Mouse (Mus musculus): ENCODE data around the gene Cmas. TPM values are rescaled to one million over a fixed set of nuclear protein-coding genes. Genes with fewer than 3 reads are reported as not detected.
A peak's percentile ranks its signal among the peaks of the same experiment; 100 is the strongest.

The Cmas gene
- polyA plus RNA-seq, 1 experiment from 2014 or later = 71.1 TPM

GRCm38 (mm10) chr6:142780574-142781033 lies 24.1 kb downstream of the Cmas start:
- no peaks in the 10 kb centered on the region for H3K9me3 ChIP-seq (ENCODE audit: low read depth, low read length)
- TF ChIP-seq CTCF (IDR thresholded peaks at IDR 0.05; ENCODE audit: low read depth) = no peak

GRCm38 (mm10) chr6:142781286-142781685 lies 24.8 kb downstream of the Cmas start:
- Histone ChIP-seq H3K9ac (no peak overlapping the region), H3K27ac (ENCODE audit: low read depth) (no peak overlapping the region), H3K9me3 (ENCODE audit: low read depth, low read length) (no peaks in the 10 kb centered on the region), H3K4me3 (ENCODE audit: low read depth, low read length) (no peak overlapping the region), H3K36me3 (ENCODE audit: insufficient read depth) (0 out of 2 replicates have a peak, but pooled peaks cover 1% of the 10 kb centered on the region), H3K4me2 (no peak overlapping the region), H3K27me3 (ENCODE audit: insufficient read depth, low read length) (no peaks in the 10 kb centered on the region), H3K4me1 (ENCODE audit: insufficient read depth) (no peaks in the 10 kb centered on the region)
- no peak for TF ChIP-seq CTCF (IDR thresholded peaks at IDR 0.05; ENCODE audit: low read depth)
- no peak for DNase-seq
- 76% methylated on average over 7 of the region's 7 CpGs for WGBS
- no peak for ATAC-seq (ENCODE audit: insufficient read depth)

More at GRCm38 (mm10) chr6:142780574-142781033, 24.1 kb downstream of the Cmas start:
- H3K9ac ChIP-seq = no peak overlapping the region
- ATAC-seq (ENCODE audit: insufficient read depth) (no peak), DNase-seq (no peak)
- no peak overlapping the region for H3K4me2 ChIP-seq
- H3K4me1 ChIP-seq (ENCODE audit: insufficient read depth) = no peaks in the 10 kb centered on the region
- 83% methylated on average over 4 of the region's 4 CpGs for WGBS
- no peak overlapping the region for H3K4me3 ChIP-seq (ENCODE audit: low read depth, low read length)
- H3K36me3 ChIP-seq (ENCODE audit: insufficient read depth) = 0 out of 2 replicates have a peak, but pooled peaks cover 2% of the 10 kb centered on the region
- no peak overlapping the region for H3K27ac ChIP-seq (ENCODE audit: low read depth)
- H3K27me3 ChIP-seq (ENCODE audit: insufficient read depth, low read length) = no peaks in the 10 kb centered on the region

- H3K27me3 ChIP-seq (ENCODE audit: insufficient read depth, low read length) = no peaks in the 10 kb centered on the region
- TF ChIP-seq CTCF (IDR thresholded peaks at IDR 0.05; ENCODE audit: low read depth) = peak; percentile 71
- H3K36me3 ChIP-seq (ENCODE audit: insufficient read depth) = no peaks in the 10 kb centered on the region
- no peaks in the 10 kb centered on the region for H3K9me3 ChIP-seq (ENCODE audit: low read depth, low read length)
- no peak overlapping the region for H3K27ac ChIP-seq (ENCODE audit: low read depth)
- no peak overlapping the region for H3K9ac ChIP-seq
- no peak overlapping the region for H3K4me3 ChIP-seq (ENCODE audit: low read depth, low read length)
- ATAC-seq (ENCODE audit: insufficient read depth) (no peak), DNase-seq (peak; percentile 80)
- no peak overlapping the region for H3K4me2 ChIP-seq
- H3K4me1 ChIP-seq (ENCODE audit: insufficient read depth) = no peaks in the 10 kb centered on the region
- WGBS = 39% methylated on average over 4 of the region's 4 CpGs
Measured at GRCm38 (mm10) chr6:142785343-142785742, 28.9 kb downstream of the Cmas start.

GRCm38 (mm10) chr6:142786106-142786505 lies 29.6 kb downstream of the Cmas start:
- no peak for TF ChIP-seq CTCF (IDR thresholded peaks at IDR 0.05; ENCODE audit: low read depth)
- WGBS = 76% methylated on average over 21 of the region's 21 CpGs
- Histone ChIP-seq H3K27me3 (ENCODE audit: insufficient read depth, low read length) (no peaks in the 10 kb centered on the region), H3K4me1 (ENCODE audit: insufficient read depth) (no peaks in the 10 kb centered on the region), H3K4me2 (no peak overlapping the region), H3K27ac (ENCODE audit: low read depth) (no peak overlapping the region), H3K4me3 (ENCODE audit: low read depth, low read length) (no peak overlapping the region), H3K36me3 (ENCODE audit: insufficient read depth) (no peaks in the 10 kb centered on the region), H3K9ac (no peak overlapping the region), H3K9me3 (ENCODE audit: low read depth, low read length) (no peaks in the 10 kb centered on the region)
- no peak for DNase-seq
- no peak for ATAC-seq (ENCODE audit: insufficient read depth)

GRCm38 (mm10) chr6:142788042-142788987 lies 31.8 kb downstream of the Cmas start:
- ATAC-seq (ENCODE audit: insufficient read depth) = peak; percentile 62; the same call in 1 of the 2 replicates
- H3K4me3 ChIP-seq (ENCODE audit: low read depth, low read length) = no peak overlapping the region
- H3K9ac ChIP-seq = no peak overlapping the region
- no peaks in the 10 kb centered on the region for H3K4me1 ChIP-seq (ENCODE audit: insufficient read depth)
- no peaks in the 10 kb centered on the region for H3K27me3 ChIP-seq (ENCODE audit: insufficient read depth, low read length)
- H3K9me3 ChIP-seq (ENCODE audit: low read depth, low read length) = no peaks in the 10 kb centered on the region
- WGBS = 42% methylated on average over 18 of the region's 18 CpGs
- peak overlapping the region; percentile 3; the same call in 1 of the 2 replicates for H3K4me2 ChIP-seq
- no peak for TF ChIP-seq CTCF (IDR thresholded peaks at IDR 0.05; ENCODE audit: low read depth)
- peak; percentile 60 for DNase-seq
- H3K27ac ChIP-seq (ENCODE audit: low read depth) = no peak overlapping the region
- H3K36me3 ChIP-seq (ENCODE audit: insufficient read depth) = no peaks in the 10 kb centered on the region

GRCm38 (mm10) chr6:142789736-142790135 lies 33.2 kb downstream of the Cmas start:
- H3K36me3 ChIP-seq (ENCODE audit: insufficient read depth) = no peaks in the 10 kb centered on the region
- 0 out of 2 replicates have a peak, but pooled peaks cover 3% of the 10 kb centered on the region for H3K4me1 ChIP-seq (ENCODE audit: insufficient read depth)
- DNase-seq (no peak), ATAC-seq (ENCODE audit: insufficient read depth) (no peak)
- H3K9ac ChIP-seq = no peak overlapping the region
- H3K27me3 ChIP-seq (ENCODE audit: insufficient read depth, low read length) = no peaks in the 10 kb centered on the region
- H3K9me3 ChIP-seq (ENCODE audit: low read depth, low read length) = no peaks in the 10 kb centered on the region
- H3K4me2 ChIP-seq = no peak overlapping the region
- H3K27ac ChIP-seq (ENCODE audit: low read depth) = no peak overlapping the region
- 96% methylated on average over 10 of the region's 10 CpGs for WGBS
- no peak for TF ChIP-seq CTCF (IDR thresholded peaks at IDR 0.05; ENCODE audit: low read depth)
- no peak overlapping the region for H3K4me3 ChIP-seq (ENCODE audit: low read depth, low read length)

Measured in lung, embryonic 14.5 days (tissue).